9 mouse cellular contexts compared by ENCODE assay signal in genomic region chr13:67553730-67554129, GRCm38 (mm10). TPM values are rescaled to one million over a fixed set of nuclear protein-coding genes. Genes with fewer than 3 reads are reported as not detected.
DNase-seq lines count a peak whose midpoint lies in the region; ATAC-seq and TF ChIP-seq lines count a peak whose summit lies in the region.
"Had no signal": no experiment of that assay in that cellular context is flagged by ENCODE, and none has a peak within 500 bp of the region (broad histone marks: within the 10 kb centered on the region; RNA-seq: fewer than 3 reads in every experiment).

Zfp748 (minus strand) TSS chr13:67553830.

- no peaks in the 10 kb centered on the region for H3K27me3 ChIP-seq in heart, embryonic 15.5 days
- no peaks in the 10 kb centered on the region for H3K27me3 ChIP-seq in G1E (ENCODE audit: insufficient read depth, low read length)
- H3K27me3 ChIP-seq in hindbrain, embryonic 11.5 days (ENCODE audit: control insufficient read depth, insufficient read depth, low read length), result no peaks in the 10 kb centered on the region
- H3K27me3 ChIP-seq in midbrain, embryonic 10.5 days (ENCODE audit: low read depth, poor library complexity, severe bottlenecking), result no peaks in the 10 kb centered on the region
- H3K27me3 ChIP-seq: Patski had no signal

- peak within 1 kb of the TSS; percentile 96 for H3K4me3 ChIP-seq in heart, embryonic 15.5 days
- H3K4me3 ChIP-seq in G1E (ENCODE audit: low read depth, low read length), result peak within 1 kb of the TSS; percentile 92
- H3K4me3 ChIP-seq in hindbrain, embryonic 11.5 days (ENCODE audit: low read depth, low read length), result peak within 1 kb of the TSS; percentile 63
- peak within 1 kb of the TSS; percentile 92 for H3K4me3 ChIP-seq in midbrain, embryonic 10.5 days

- intact Hi-C loops in heart, postnatal 36 days (cut with DNase I), result loop anchor here (2.0 to 5.0 kb wide), 6 partner anchors 27 to 193 kb away; partner anchors contain the start of genes Gm26965, Gm28044, Zfp729b and Zfp87

- peak within 1 kb of the TSS; percentile 70 for H3K4me2 ChIP-seq in heart, embryonic 15.5 days
- peak within 1 kb of the TSS; percentile 78 for H3K4me2 ChIP-seq in hindbrain, embryonic 11.5 days (replicated peaks; ENCODE audit: low read depth, low read length)

- peak within 1 kb of the TSS; percentile 92 for H3K27ac ChIP-seq in heart, embryonic 15.5 days
- H3K27ac ChIP-seq in hindbrain, embryonic 11.5 days (ENCODE audit: low read depth, low read length), result peak within 1 kb of the TSS; percentile 67; the same call in 1 of the 2 replicates
- peak within 1 kb of the TSS; percentile 95 for H3K27ac ChIP-seq in midbrain, embryonic 10.5 days (replicated peaks)

- H3K4me1 ChIP-seq in heart, embryonic 15.5 days (replicated peaks), result peaks cover 10% of the 10 kb centered on the region
- H3K4me1 ChIP-seq in G1E (ENCODE audit: insufficient read depth, low read depth, low read length), result peaks cover 20% of the 10 kb centered on the region
- peaks cover 2% of the 10 kb centered on the region; the same call in 1 of the 2 replicates for H3K4me1 ChIP-seq in hindbrain, embryonic 11.5 days (replicated peaks; ENCODE audit: control insufficient read depth, insufficient read depth, low read length)
- peaks cover 15% of the 10 kb centered on the region for H3K4me1 ChIP-seq in midbrain, embryonic 10.5 days

- DNase-seq in heart, postnatal 36 days, result no peak
- DNase-seq in G1E (ENCODE audit: low spot score), result no peak
- DNase-seq in hindbrain, embryonic 11.5 days (ENCODE audit: low spot score), result no peak
- no peak for DNase-seq in midbrain, embryonic 10.5 days (ENCODE audit: low spot score)
- no peak for DNase-seq in right cerebral cortex, postnatal 25 days
- no peak for DNase-seq in spleen, postnatal 36 days (ENCODE audit: low spot score in 2 of 2)
- no peak for DNase-seq in retina, embryonic 14.5 days (ENCODE audit: low spot score)

- 79% methylated on average over 4 of the region's 4 CpGs for WGBS in heart, embryonic 15.5 days
- 77% methylated on average over 4 of the region's 4 CpGs for WGBS in hindbrain, embryonic 11.5 days
- 78% methylated on average over 4 of the region's 4 CpGs for WGBS in midbrain, embryonic 10.5 days

- H3K9ac ChIP-seq in heart, embryonic 15.5 days, result peak within 1 kb of the TSS; percentile 93
- peak within 1 kb of the TSS; percentile 79 for H3K9ac ChIP-seq in hindbrain, embryonic 11.5 days (ENCODE audit: low read depth, low read length)

- no peaks in the 10 kb centered on the region for H3K36me3 ChIP-seq in heart, embryonic 15.5 days
- peaks cover 11% of the 10 kb centered on the region for H3K36me3 ChIP-seq in G1E (replicated peaks)
- no peaks in the 10 kb centered on the region for H3K36me3 ChIP-seq in hindbrain, embryonic 11.5 days (ENCODE audit: control insufficient read depth, insufficient read depth, low read length)
- peaks cover 9% of the 10 kb centered on the region; the same call in 1 of the 2 replicates for H3K36me3 ChIP-seq in midbrain, embryonic 10.5 days

- TF ChIP-seq CTCF in G1E (IDR thresholded peaks at IDR 0.05; ENCODE audit: low read depth, low read length), result no peak

- ATAC-seq in heart, embryonic 15.5 days (replicated peaks; ENCODE audit: insufficient number of reproducible peaks, insufficient read depth, low FRiP score, low read depth), result no peak
- no peak for ATAC-seq in G1E (ENCODE audit: extremely low read depth, insufficient number of reproducible peaks, low FRiP score, poor library complexity, severe bottlenecking)
- no peak for ATAC-seq in hindbrain, embryonic 11.5 days (ENCODE audit: low FRiP score)

- no peaks in the 10 kb centered on the region for H3K9me3 ChIP-seq in heart, embryonic 15.5 days (replicated peaks)
- no peaks in the 10 kb centered on the region for H3K9me3 ChIP-seq in G1E (replicated peaks)
- H3K9me3 ChIP-seq in hindbrain, embryonic 11.5 days (ENCODE audit: control insufficient read depth, low read length), result no peaks in the 10 kb centered on the region
- H3K9me3 ChIP-seq in midbrain, embryonic 10.5 days (replicated peaks), result 0 out of 2 replicates have a peak, but pooled peaks cover 6% of the 10 kb centered on the region

RNA-seq across cellular contexts. Expression of gene Zfp748, which starts in this region (rescaled TPM):
- polyA plus RNA-seq in heart, embryonic 15.5 days (2015; fragmentation: Nextera tagmentation; extraction: Ambion mirVana), result 5.2 and 6.8 TPM in 2 replicates
- total RNA-seq in heart, postnatal 36 days (2021), result 1 to 10 TPM; 3.5 to 4.1 TPM
- total RNA-seq in G1E (2014; fragmentation: Nextera tagmentation) (16.6 and 18.4 TPM in 2 replicates), G1E (2017) (14.6 and 15.8 TPM in 2 replicates)
- 0.25 and 0.28 TPM in 2 replicates for polyA plus RNA-seq in G1E (2012)
- 19.5 and 21.8 TPM in 2 replicates for polyA plus RNA-seq in hindbrain, embryonic 11.5 days (2014; fragmentation: Nextera tagmentation; extraction: Ambion mirVana)
- polyA plus RNA-seq in midbrain, embryonic 10.5 days (2016; fragmentation: Nextera tagmentation; extraction: Ambion mirVana), result 17.7 and 19.0 TPM in 2 replicates
